8 mouse cellular contexts compared by ENCODE assay signal in the genomic region with DNA sequence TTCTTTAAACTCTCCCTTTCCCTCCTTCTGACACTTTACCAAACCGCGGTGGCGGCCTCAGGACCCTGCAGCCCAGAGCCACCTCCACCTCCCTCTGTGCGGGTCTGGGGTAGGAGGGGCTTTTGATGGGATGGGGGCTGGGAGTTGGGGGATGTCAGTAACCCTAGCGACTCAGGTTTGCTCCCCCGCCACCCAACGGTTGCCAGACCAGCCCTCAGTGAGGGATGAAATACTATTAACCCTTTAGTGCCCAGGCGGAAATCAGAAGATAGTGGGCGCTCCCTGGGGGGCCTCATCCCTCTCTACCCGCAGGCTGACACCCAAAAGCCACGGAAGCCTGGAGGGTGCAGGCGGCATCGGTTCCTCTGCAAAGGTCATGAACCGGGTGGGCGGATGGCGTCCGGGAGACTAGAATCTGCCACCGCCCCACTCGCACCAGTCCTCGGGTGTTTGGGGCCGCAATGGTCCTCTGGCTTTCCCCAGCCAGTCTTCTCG. TPM values are rescaled to one million over a fixed set of nuclear protein-coding genes. Genes with fewer than 3 reads are reported as not detected.
DNase-seq lines count a peak whose midpoint lies in the region; ATAC-seq and TF ChIP-seq lines count a peak whose summit lies in the region.

No protein-coding gene starts in this region.

- H3K9me3 ChIP-seq in hindbrain, embryonic 13.5 days = no peaks in the 10 kb centered on the region
- no peaks in the 10 kb centered on the region for H3K9me3 ChIP-seq in liver, embryonic 15.5 days (replicated peaks)

- H3K4me2 ChIP-seq in hindbrain, embryonic 13.5 days = peak overlapping the region; percentile 82
- H3K4me2 ChIP-seq in liver, embryonic 15.5 days = peak overlapping the region; percentile 65

- WGBS in hindbrain, embryonic 13.5 days = 2% methylated on average over 22 of the region's 22 CpGs
- WGBS in liver, embryonic 15.5 days (ENCODE audit: insufficient replicate concordance) = under 1% methylated on average over 22 of the region's 22 CpGs

- TF ChIP-seq CTCF in layer of hippocampus, adult 2 months (conservative IDR thresholded peaks at IDR 0.05) = 0 out of 2 replicates have a peak, but pooled peaks have one; percentile 14

- peak; percentile 31 to 49 for DNase-seq in layer of hippocampus, adult 2 months (ENCODE audit: low spot score in 2 of 2)
- DNase-seq in layer of hippocampus, adult 9-10 months (ENCODE audit: low spot score) = no peak
- DNase-seq in R1 (ENCODE audit: low read depth, low spot score) = peak; percentile 86
- peak; percentile 89 for DNase-seq in embryo, embryonic 10.5 days (ENCODE audit: low spot score)
- DNase-seq in retina, postnatal 1 day = peak; percentile 90
- DNase-seq in urinary bladder, postnatal 10 days (ENCODE audit: low spot score) = no peak

- peak; percentile 94 for ATAC-seq in hindbrain, embryonic 13.5 days (ENCODE audit: low FRiP score)
- peak; percentile 37; the same call in 1 of the 2 replicates for ATAC-seq in liver, embryonic 15.5 days (ENCODE audit: insufficient read depth)

- peak overlapping the region; percentile 97 for H3K27ac ChIP-seq in layer of hippocampus, adult 2 months
- H3K27ac ChIP-seq in hindbrain, embryonic 13.5 days = peak overlapping the region; percentile 82
- no peak overlapping the region for H3K27ac ChIP-seq in liver, embryonic 15.5 days (replicated peaks)

- H3K36me3 ChIP-seq in hindbrain, embryonic 13.5 days = no peaks in the 10 kb centered on the region
- no peaks in the 10 kb centered on the region for H3K36me3 ChIP-seq in liver, embryonic 15.5 days (replicated peaks)

- H3K27me3 ChIP-seq in hindbrain, embryonic 13.5 days = peaks cover 12% of the 10 kb centered on the region
- H3K27me3 ChIP-seq in liver, embryonic 15.5 days = peaks cover 29% of the 10 kb centered on the region

- H3K4me3 ChIP-seq in layer of hippocampus, adult 2 months = peak overlapping the region; percentile 82
- peak overlapping the region; percentile 61 for H3K4me3 ChIP-seq in hindbrain, embryonic 13.5 days
- peak overlapping the region; percentile 45 for H3K4me3 ChIP-seq in liver, embryonic 15.5 days (replicated peaks)

- peaks cover 21% of the 10 kb centered on the region; the same call in 1 of the 2 replicates for H3K4me1 ChIP-seq in hindbrain, embryonic 13.5 days (replicated peaks)
- no peaks in the 10 kb centered on the region; the same call in none of the 2 replicates for H3K4me1 ChIP-seq in liver, embryonic 15.5 days (replicated peaks)

- peak overlapping the region; percentile 80 for H3K9ac ChIP-seq in hindbrain, embryonic 13.5 days
- no peak overlapping the region for H3K9ac ChIP-seq in liver, embryonic 15.5 days

RNA-seq across cellular contexts. Expression of gene Plxdc2, which starts 0.4 kb away (rescaled TPM):
- total RNA-seq in layer of hippocampus, adult 2 months (2021) = 10 to 100 TPM; 25.2 to 26.6 TPM
- polyA plus RNA-seq in hindbrain, embryonic 13.5 days (2015; fragmentation: Nextera tagmentation; extraction: Ambion mirVana) = 22.5 and 23.2 TPM in 2 replicates
- polyA plus RNA-seq in liver, embryonic 15.5 days (2015; fragmentation: Nextera tagmentation; extraction: Ambion mirVana) = 1.5 TPM in 2 replicates

Comparison
In these comparisons a context has a peak if more than half of its experiments do, and no peak if none do; other contexts are left out.
1. DNase-seq: peak in layer of hippocampus, adult 2 months (2 of 2), R1 (single experiment), embryo, embryonic 10.5 days (single experiment) and retina, postnatal 1 day (single experiment); none in layer of hippocampus, adult 9-10 months (single experiment) and urinary bladder, postnatal 10 days (single experiment).
2. Peak in every context shown above with its lines, with median percentiles within 50 percentile points of each other: H3K4me3 ChIP-seq.